Mouse (Mus musculus) E14TG2a.4 (cell line): ENCODE measurements around the gene Pde4c.

Experiments used
- CTCF ChIP-seq: conservative IDR thresholded peaks from 2 replicates; pipeline ENCODE4 v1.5.1; 2014; ENCODE audit warnings: low read length
- NANOG ChIP-seq: IDR thresholded peaks from 2 replicates; pipeline ENCODE4 v1.6.1; 2014; ENCODE audit warnings: borderline replicate concordance, low read length, mixed read lengths
- POU5F1 ChIP-seq: IDR thresholded peaks from 2 replicates; pipeline ENCODE4 v1.6.1; 2014; ENCODE audit warnings: low read length, borderline replicate concordance

- no peak for TF ChIP-seq CTCF
- TF ChIP-seq POU5F1: no peak
- TF ChIP-seq NANOG: no peak
These were observed 696 bp downstream of the Pde4c start for GRCm38 (mm10) chr8:70724216-70724615.
